Mouse (Mus musculus) MEL (cell line): Measurements from ENCODE around the gene Slc35g3. TPM values are rescaled to one million over a fixed set of nuclear protein-coding genes. Genes with fewer than 3 reads are reported as not detected.

Experiments
- DNase-seq: peaks from one replicate; pipeline ENCODE4 v3.0.0; 2011; ENCODE audit warnings: low read depth, low spot score
- H3K27ac ChIP-seq: 2 replicates; pipeline ENCODE4 v1.5.1; 2012; ENCODE audit warnings: low read depth, mild to moderate bottlenecking, control low read depth, low read length, moderate library complexity; ENCODE audit not compliant: control insufficient read depth
- H3K27me3 ChIP-seq, 2 experiments: fragments of 150-350 bp in 1 of 2; sonication (generic) in 1 of 2; 2 replicates each; pipeline ENCODE4 v1.6.1; 2012; ENCODE audit warnings: low read length in 2 of 2, mild to moderate bottlenecking in 2 of 2, improper control_type of control experiment in 1 of 2, moderate library complexity in 1 of 2; ENCODE audit not compliant: insufficient read depth in 2 of 2, control insufficient read depth in 1 of 2
- H3K36me3 ChIP-seq, 2 experiments: 2 replicates each; pipeline ENCODE4 v1.6.1; 2012 to 2014; ENCODE audit warnings: low read length in 2 of 2, improper control_type of control experiment in 1 of 2, inconsistent platforms in 1 of 2, mild to moderate bottlenecking in 1 of 2; ENCODE audit not compliant: insufficient read depth in 2 of 2, control insufficient read depth in 1 of 2
- H3K4me1 ChIP-seq, 2 experiments: fragments of 150-350 bp in 1 of 2; sonication (generic) in 1 of 2; 2 replicates each; pipeline ENCODE4 v1.6.1; 2012; ENCODE audit warnings: low read length in 2 of 2, improper control_type of control experiment in 1 of 2, mild to moderate bottlenecking in 1 of 2; ENCODE audit not compliant: insufficient read depth in 2 of 2, control insufficient read depth in 1 of 2
- H3K4me3 ChIP-seq, 2 experiments: fragments of 150-350 bp in 1 of 2; sonication (generic) in 1 of 2; 2 replicates each; pipeline ENCODE4 v1.5.1; 2012; ENCODE audit warnings: low read depth in 2 of 2, low read length in 2 of 2, mild to moderate bottlenecking in 2 of 2, moderate library complexity in 2 of 2, control low read depth in 1 of 2, improper control_type of control experiment in 1 of 2; ENCODE audit not compliant: control insufficient read depth in 1 of 2, insufficient read depth in 1 of 2
- H3K79me2 ChIP-seq: 2 replicates; pipeline ENCODE4 v1.6.1; 2012; ENCODE audit warnings: mild to moderate bottlenecking, low read length, moderate library complexity; ENCODE audit not compliant: control insufficient read depth, poor library complexity, insufficient read depth
- H3K9ac ChIP-seq: 2 replicates; pipeline ENCODE4 v1.6.1; 2012; ENCODE audit warnings: low read depth, mild to moderate bottlenecking, control low read depth, low read length, moderate library complexity; ENCODE audit not compliant: control insufficient read depth, poor library complexity, severe bottlenecking
- H3K9me3 ChIP-seq: fragments of 150-350 bp; sonication (generic); replicated peaks from 2 replicates; pipeline ENCODE4 v1.6.1; 2012; ENCODE audit warnings: mild to moderate bottlenecking, low read length, improper control_type of control experiment, moderate library complexity; ENCODE audit not compliant: insufficient read depth
- CHD2 ChIP-seq: IDR thresholded peaks from 2 replicates; pipeline ENCODE4 v1.6.1; 2011; ENCODE audit warnings: low read length, improper control_type of control experiment
- CTCF ChIP-seq, 3 experiments: IDR thresholded peaks in 2 of 3; conservative IDR thresholded peaks in 1 of 3; 2 replicates each; pipeline ENCODE4 v1.5.1; 2011 to 2012; ENCODE audit warnings: low read length in 3 of 3, low read depth in 2 of 3, mild to moderate bottlenecking in 2 of 3, improper control_type of control experiment in 1 of 3, inconsistent platforms in 1 of 3, mixed read lengths in 1 of 3, moderate library complexity in 1 of 3; ENCODE audit not compliant: control insufficient read depth in 1 of 3, insufficient read depth in 1 of 3, poor library complexity in 1 of 3, severe bottlenecking in 1 of 3
- E2F4 ChIP-seq: IDR thresholded peaks from 2 replicates; pipeline ENCODE4 v1.6.1; 2011; ENCODE audit warnings: low read depth, low read length, improper control_type of control experiment, borderline replicate concordance
- JUND ChIP-seq: IDR thresholded peaks from 2 replicates; pipeline ENCODE4 v1.6.1; 2011; ENCODE audit warnings: low read depth, mild to moderate bottlenecking, improper control_type of control experiment, low read length
- MAFK ChIP-seq: IDR thresholded peaks from 2 replicates; pipeline ENCODE4 v1.6.1; 2011; ENCODE audit warnings: low read depth, mild to moderate bottlenecking, low read length, improper control_type of control experiment, borderline replicate concordance
- MAX ChIP-seq: IDR thresholded peaks from 2 replicates; pipeline ENCODE4 v1.6.1; 2011; ENCODE audit warnings: low read length, improper control_type of control experiment
- MXI1 ChIP-seq: IDR thresholded peaks from 2 replicates; pipeline ENCODE4 v1.6.1; 2011; ENCODE audit warnings: mild to moderate bottlenecking, low read depth, low read length, improper control_type of control experiment
- MYC ChIP-seq: IDR thresholded peaks from 2 replicates; pipeline ENCODE4 v1.6.1; 2011; ENCODE audit warnings: low read depth, mild to moderate bottlenecking, low read length, improper control_type of control experiment, moderate library complexity
- RAD21 ChIP-seq: IDR thresholded peaks from 2 replicates; pipeline ENCODE4 v1.6.1; 2011; ENCODE audit warnings: mild to moderate bottlenecking, low read depth, low read length, improper control_type of control experiment
- SMC3 ChIP-seq: IDR thresholded peaks from 2 replicates; pipeline ENCODE4 v1.6.1; 2011; ENCODE audit warnings: low read depth, low read length, improper control_type of control experiment
- TBP ChIP-seq: IDR thresholded peaks from 2 replicates; pipeline ENCODE4 v1.8.0; 2011; ENCODE audit warnings: low read depth, low read length, improper control_type of control experiment
- TCF12 ChIP-seq: IDR thresholded peaks from 2 replicates; pipeline ENCODE4 v1.6.1; 2014; ENCODE audit warnings: low read depth, mild to moderate bottlenecking, inconsistent platforms, low read length, improper control_type of control experiment, moderate library complexity
- ZC3H11A ChIP-seq: IDR thresholded peaks from 2 replicates; pipeline ENCODE4 v1.6.1; 2012; ENCODE audit warnings: low read depth, mild to moderate bottlenecking, inconsistent platforms, low read length, improper control_type of control experiment
- ZKSCAN1 ChIP-seq: IDR thresholded peaks from 2 replicates; pipeline ENCODE4 v1.6.1; 2012; ENCODE audit warnings: low read depth, mild to moderate bottlenecking, inconsistent platforms, low read length, improper control_type of control experiment, moderate library complexity
- polyA plus RNA-seq, 2 experiments: library from polyadenylated mRNA; stranded (reverse) in 1 of 2; unstranded in 1 of 2; fragments of >175 nt in 1 of 2; fragments of >200 nt in 1 of 2; gene quantifications; 2 replicates each; pipeline versions ENCODE4 v1.2.1 to v1.2.4; 2012; ENCODE audit warnings: low replicate concordance in 2 of 2, low read depth in 1 of 2; ENCODE audit not compliant: insufficient read length in 2 of 2, insufficient read depth in 1 of 2, missing spikeins in 1 of 2
- total RNA-seq: library from RNA; depleted of rRNA; stranded (reverse); fragments of 300-350 nt; gene quantifications from 2 replicates; pipeline ENCODE4 v1.2.3, GENCODE M21; 2012

Gene Slc35g3
- total and polyA plus RNA-seq, 3 experiments = 0.08 to 0.22 TPM; not detected in 1

DNA sequence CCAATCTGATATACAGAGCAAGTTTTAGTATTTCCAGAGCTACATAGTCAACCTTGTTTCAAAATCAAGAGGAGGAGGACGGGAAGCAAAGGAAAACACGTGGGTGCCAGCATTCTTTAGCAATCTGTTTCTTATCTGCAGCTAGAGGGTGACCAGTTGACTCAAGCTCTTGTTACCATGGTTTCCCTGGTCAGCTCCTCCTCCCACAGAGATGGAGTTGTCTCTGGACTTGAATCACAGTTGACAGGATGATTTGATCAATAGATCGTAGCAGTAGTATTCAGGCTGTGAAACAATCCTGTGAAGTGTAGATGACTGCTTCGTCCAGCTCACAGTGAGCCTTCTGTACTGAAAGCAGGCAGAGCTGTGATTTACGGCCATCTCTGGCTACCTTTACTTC lies 45.8 kb downstream of the Slc35g3 start:
- no peaks in the 10 kb centered on the region for H3K27me3 ChIP-seq
- no peak overlapping the region for H3K27ac ChIP-seq
- H3K4me1 ChIP-seq = peaks cover 0 to 5% of the 10 kb centered on the region in 2 experiments; a peak in 1 of 4 replicates
- H3K9me3 ChIP-seq = no peaks in the 10 kb centered on the region
- H3K4me3 ChIP-seq = no peak overlapping the region
- no peaks in the 10 kb centered on the region for H3K79me2 ChIP-seq
- no peak overlapping the region for H3K9ac ChIP-seq
- DNase-seq = no peak
- H3K36me3 ChIP-seq = peaks cover 0 to 3% of the 10 kb centered on the region in 2 experiments; a peak in 1 of 4 replicates
- peak; percentile 37; the same call in 1 of the 2 replicates for TF ChIP-seq MAX
- TF ChIP-seq MXI1 = 0 out of 2 replicates have a peak, but pooled peaks have one; percentile 12
- TF ChIP-seq RAD21 = no peak

DNA sequence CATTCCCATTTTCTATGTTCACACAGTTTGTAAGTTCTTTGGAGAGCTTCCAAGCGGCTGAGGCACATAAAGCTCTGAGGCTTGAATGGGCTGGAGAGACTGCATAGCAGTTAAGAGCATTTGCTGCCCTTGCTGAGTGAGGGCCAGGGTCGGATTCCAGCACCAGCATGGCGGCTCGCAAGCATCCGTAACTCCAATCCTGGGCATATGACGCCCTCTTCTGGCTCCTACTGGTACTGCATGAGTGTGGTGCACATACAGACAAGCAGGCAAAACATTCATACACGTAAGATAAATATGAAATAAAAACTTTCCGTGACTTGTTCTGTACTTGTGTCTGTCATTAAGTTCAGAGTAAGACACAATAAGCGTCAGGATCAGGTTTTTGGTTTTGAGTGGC lies 46.3 kb downstream of the Slc35g3 start:
- Histone ChIP-seq H3K4me1 (peaks cover 0 to 5% of the 10 kb centered on the region in 2 experiments; a peak in 1 of 4 replicates), H3K27me3 (no peaks in the 10 kb centered on the region), H3K9me3 (no peaks in the 10 kb centered on the region), H3K27ac (no peak overlapping the region), H3K4me3 (no peak overlapping the region), H3K36me3 (peaks cover 0 to 3% of the 10 kb centered on the region in 2 experiments; a peak in 1 of 4 replicates), H3K9ac (no peak overlapping the region), H3K79me2 (no peaks in the 10 kb centered on the region)
- DNase-seq = peak; percentile 66
- TF ChIP-seq MXI1 (0 out of 2 replicates have a peak, but pooled peaks have one; percentile 36), TBP (no peak), SMC3 (peak; percentile 59), CHD2 (no peak), CTCF (IDR thresholded peaks at IDR 0.05 in 2 of 3, conservative IDR thresholded peaks at IDR 0.05 in 1 of 3; ENCODE audit: control insufficient read depth in 1 of 3, insufficient read depth in 1 of 3, low read depth in 2 of 3, low read length in 3 of 3, poor library complexity in 1 of 3, severe bottlenecking in 1 of 3) (peak; percentile 73 to 87 (median 75)), ZC3H11A (peak; percentile 41), RAD21 (peak; percentile 74)

DNA sequence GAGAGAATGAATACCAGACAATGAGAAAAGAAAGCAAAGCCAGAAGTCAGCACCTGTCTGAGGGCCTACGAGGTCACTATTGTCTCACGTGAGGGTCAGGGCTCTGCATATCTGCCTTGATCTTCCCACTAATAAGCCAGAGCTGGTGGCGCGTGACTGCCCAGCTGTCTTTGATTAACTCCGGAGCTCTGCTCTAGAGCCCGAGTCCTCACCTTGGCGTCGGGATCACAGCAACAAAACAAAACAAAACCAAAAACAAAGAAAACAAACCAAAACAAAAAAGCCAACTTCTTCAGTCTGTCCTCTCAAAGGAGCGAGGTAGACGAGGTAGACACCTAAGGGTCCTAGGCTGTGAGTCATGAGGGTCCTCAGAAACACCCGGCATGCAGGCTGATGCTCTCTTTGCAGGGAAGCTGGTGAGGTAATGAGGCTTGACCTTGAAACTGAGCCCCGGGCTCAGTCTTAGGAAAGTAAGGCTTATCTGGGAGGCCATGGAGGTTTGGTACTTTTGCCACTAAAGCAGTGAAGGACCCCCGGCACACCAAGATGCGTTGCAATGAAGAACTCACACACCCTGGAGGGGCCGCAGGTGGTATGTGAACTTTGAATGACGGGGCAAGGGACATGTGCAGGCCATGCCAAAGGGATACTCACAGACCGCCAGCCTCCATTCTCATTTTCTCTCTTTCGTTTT lies 47.0 kb downstream of the Slc35g3 start:
- no peaks in the 10 kb centered on the region for H3K27me3 ChIP-seq

More for the DNA sequence above, 47.0 kb downstream of the Slc35g3 start:
- Histone ChIP-seq H3K4me1 (peaks cover 0 to 5% of the 10 kb centered on the region in 2 experiments; a peak in 1 of 4 replicates), H3K27ac (no peak overlapping the region), H3K4me3 (no peak overlapping the region), H3K79me2 (no peaks in the 10 kb centered on the region), H3K9ac (no peak overlapping the region), H3K9me3 (no peaks in the 10 kb centered on the region), H3K36me3 (peaks cover 0 to 3% of the 10 kb centered on the region in 2 experiments; a peak in 1 of 4 replicates)
- no peak for TF ChIP-seq JUND
- no peak for TF ChIP-seq ZKSCAN1
- TF ChIP-seq TCF12 = no peak
- no peak for TF ChIP-seq MYC
- TF ChIP-seq MAFK = no peak
- no peak for TF ChIP-seq E2F4
- DNase-seq = no peak
